Mouse (Mus musculus) intestine, postnatal 0 days (tissue): Measurements from ENCODE around the gene Ddx46. TPM values are rescaled to one million over a fixed set of nuclear protein-coding genes. Genes with fewer than 3 reads are reported as not detected.

ENCODE experiments used
- ATAC-seq: fragments of 200-750 bp; cut with Nextera tagmentation; 2 replicates; pipeline ENCODE4 v1.8.0; 2017; ENCODE audit warnings: mild to moderate bottlenecking, moderate TSS enrichment, moderate library complexity
- H3K27ac ChIP-seq: fragments of 300-500 bp; sonication (generic); 2 replicates; pipeline ENCODE4 v1.5.1; 2014; ENCODE audit warnings: mild to moderate bottlenecking, low read depth, low read length, moderate library complexity
- H3K27me3 ChIP-seq: fragments of 300-500 bp; sonication (generic); replicated peaks from 2 replicates; pipeline ENCODE4 v1.6.1; 2014; ENCODE audit warnings: low read length, mixed read lengths; ENCODE audit not compliant: control insufficient read depth, insufficient read depth
- H3K36me3 ChIP-seq: fragments of 300-500 bp; sonication (generic); 2 replicates; pipeline ENCODE4 v1.6.1; 2014; ENCODE audit warnings: mild to moderate bottlenecking, moderate library complexity; ENCODE audit not compliant: control insufficient read depth, insufficient read depth
- H3K4me1 ChIP-seq: fragments of 300-500 bp; sonication (generic); replicated peaks from 2 replicates; pipeline ENCODE4 v1.6.1; 2014; ENCODE audit warnings: antibody characterized with exemption, low read length, mixed read lengths; ENCODE audit not compliant: control insufficient read depth, insufficient read depth
- H3K4me2 ChIP-seq: fragments of 300-500 bp; sonication (generic); replicated peaks from 2 replicates; pipeline ENCODE4 v1.6.1; 2014; ENCODE audit warnings: low read depth, mild to moderate bottlenecking, moderate library complexity
- H3K4me3 ChIP-seq: fragments of 300-500 bp; sonication (generic); 2 replicates; pipeline ENCODE4 v1.5.1; 2014; ENCODE audit warnings: low read depth, low read length
- H3K9ac ChIP-seq: fragments of 300-500 bp; sonication (generic); 2 replicates; pipeline ENCODE4 v1.6.1; 2014; ENCODE audit warnings: mild to moderate bottlenecking, low read depth, low read length
- H3K9me3 ChIP-seq: fragments of 300-500 bp; sonication (generic); 2 replicates; pipeline ENCODE4 v1.6.1; 2016; ENCODE audit warnings: mixed run types; ENCODE audit not compliant: control insufficient read depth
- CTCF ChIP-seq: sonication (generic); IDR thresholded peaks from 2 replicates; pipeline ENCODE4 v1.5.1; 2016; ENCODE audit warnings: low read depth, mild to moderate bottlenecking, control low read depth, antibody characterized with exemption, moderate library complexity
- WGBS: fragments of 180-500 bp; shearing (Covaris S2); extraction: QIAGEN DNeasy Blood & Tissue Kit; methylation state at CpG from one replicate; pipeline ENCODE4 v1.1.7; 2014; 5-methylcytosine and 5-hydroxymethylcytosine counted together
- polyA plus RNA-seq: library from polyadenylated mRNA; unstranded; fragments of >200 nt; fragmentation: Nextera tagmentation; extraction: Ambion mirVana; gene quantifications from 2 replicates; pipeline ENCODE4 v1.2.1, GENCODE M21; 2015

Gene Ddx46
- polyA plus RNA-seq = 15.6 and 16.6 TPM in 2 replicates

DNA sequence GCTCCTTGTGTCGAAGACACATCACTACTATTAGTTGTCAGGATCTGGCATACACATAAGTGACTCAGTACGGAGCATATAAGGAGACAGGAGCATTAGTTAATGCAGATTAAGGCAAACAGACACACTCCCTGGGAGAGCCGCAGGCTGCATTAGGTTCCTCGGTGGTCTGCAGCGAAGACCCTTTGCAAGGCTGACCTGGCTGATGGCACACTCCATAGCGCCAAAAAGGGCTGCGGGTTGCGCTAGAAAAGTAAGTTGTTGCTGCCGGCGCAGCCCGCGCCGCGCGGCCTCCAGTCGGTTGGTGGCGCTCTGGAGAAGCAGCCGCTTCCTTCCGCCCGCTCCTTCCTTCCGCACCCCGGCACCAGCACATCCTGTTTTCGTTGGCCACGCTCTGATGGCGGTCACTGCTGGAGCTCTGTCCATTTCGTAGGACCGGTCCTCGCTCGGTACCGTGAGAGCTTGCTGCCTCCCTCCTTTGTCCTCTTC lies at the start of gene Ddx46:
TSS of gene Ddx46 (plus strand) at position 389 of the 489 bp plus-strand sequence.
- H3K27ac ChIP-seq = no peak within 1 kb of the TSS

DNA sequence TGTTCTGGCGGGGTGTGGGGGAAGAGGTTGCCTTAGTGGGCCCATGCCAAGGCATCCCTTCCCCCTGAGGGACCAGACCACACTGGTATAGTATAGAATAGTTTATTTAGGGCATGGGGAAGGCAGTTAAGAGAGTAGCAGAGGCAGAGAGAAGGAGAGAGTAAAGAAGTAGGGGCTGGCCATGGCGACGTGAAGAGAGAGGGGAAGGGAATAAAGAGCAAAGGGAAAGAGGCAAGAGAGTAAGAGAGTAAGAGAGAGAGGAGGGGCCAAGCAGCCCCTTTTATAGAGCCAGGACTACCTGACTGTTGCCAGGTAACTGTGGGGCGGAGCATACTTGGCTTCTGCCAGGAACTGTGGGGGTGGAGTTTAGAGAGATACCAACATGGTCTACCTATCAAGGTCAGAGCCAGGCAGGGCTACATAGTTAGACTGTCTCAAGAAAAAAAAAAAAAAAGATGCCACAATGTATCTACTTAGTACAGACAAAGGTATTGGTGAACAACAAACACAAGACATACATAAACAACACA lies 42.8 kb upstream of the Ddx46 start:
- Histone ChIP-seq H3K9me3 (no peaks in the 10 kb centered on the region), H3K4me1 (no peaks in the 10 kb centered on the region), H3K4me3 (no peak overlapping the region), H3K27ac (no peak overlapping the region), H3K9ac (no peak overlapping the region), H3K27me3 (no peaks in the 10 kb centered on the region), H3K4me2 (no peak overlapping the region), H3K36me3 (peaks cover 26% of the 10 kb centered on the region)
- TF ChIP-seq CTCF = no peak
- ATAC-seq = no peak
- 63% methylated on average over 4 of the region's 4 CpGs for WGBS

More for the DNA sequence above, at the start of gene Ddx46:
- H3K9ac ChIP-seq = peak within 1 kb of the TSS; percentile 86
- ATAC-seq = peak; percentile 91
- H3K27me3 ChIP-seq = no peaks in the 10 kb centered on the region
- no peaks in the 10 kb centered on the region for H3K4me1 ChIP-seq
- H3K4me2 ChIP-seq = peak within 1 kb of the TSS; percentile 81
- H3K4me3 ChIP-seq = peak within 1 kb of the TSS; percentile 99
- H3K9me3 ChIP-seq = no peaks in the 10 kb centered on the region
- H3K36me3 ChIP-seq = peaks cover 37% of the 10 kb centered on the region
- WGBS = 4% methylated on average over 30 of the region's 30 CpGs
- peak; percentile 96 for TF ChIP-seq CTCF

DNA sequence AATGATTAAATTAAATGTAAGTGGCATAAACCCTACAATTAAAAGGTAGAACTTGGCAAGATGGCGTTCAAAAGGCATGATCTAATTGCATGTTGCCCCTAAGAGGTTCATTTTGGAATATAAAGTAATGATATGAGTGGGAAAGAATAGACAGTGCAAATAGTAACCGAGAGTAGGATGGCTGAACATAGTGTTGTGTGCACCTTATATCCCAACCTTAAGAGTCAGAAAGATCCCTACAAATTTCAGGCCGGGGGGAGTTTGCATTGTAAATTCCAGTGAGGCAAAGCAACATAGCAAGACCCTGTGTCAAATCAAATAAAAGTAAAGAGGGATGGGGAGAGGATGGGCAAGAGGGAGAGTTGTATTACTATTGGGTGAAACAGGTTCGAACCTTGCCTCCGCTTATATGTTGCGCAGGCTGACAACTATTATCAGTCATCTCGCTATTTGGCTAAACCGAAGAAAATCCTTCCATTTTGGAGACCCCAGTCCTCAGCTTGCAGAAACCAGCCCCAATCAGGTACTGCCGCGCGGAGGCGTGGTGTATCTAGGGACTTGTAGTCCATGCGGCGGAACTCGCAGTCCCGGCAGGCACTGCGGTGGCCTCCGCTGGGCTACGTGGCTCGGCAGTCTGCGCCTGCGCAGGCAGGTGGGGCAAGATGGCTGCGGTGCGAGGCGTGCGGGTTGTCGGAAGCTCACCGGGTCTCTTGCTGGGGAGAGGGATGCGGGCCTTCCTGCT lies 42.1 kb upstream of the Ddx46 start:
- Histone ChIP-seq H3K9ac (peak overlapping the region; percentile 75), H3K27me3 (no peaks in the 10 kb centered on the region), H3K4me2 (peak overlapping the region; percentile 69), H3K9me3 (no peaks in the 10 kb centered on the region), H3K27ac (peak overlapping the region; percentile 30; the same call in 1 of the 2 replicates), H3K4me3 (peak overlapping the region; percentile 92), H3K36me3 (peaks cover 31% of the 10 kb centered on the region), H3K4me1 (no peaks in the 10 kb centered on the region)
- WGBS = 4% methylated on average over 29 of the region's 29 CpGs
- TF ChIP-seq CTCF = peak; percentile 41
- peak; percentile 96 for ATAC-seq

DNA sequence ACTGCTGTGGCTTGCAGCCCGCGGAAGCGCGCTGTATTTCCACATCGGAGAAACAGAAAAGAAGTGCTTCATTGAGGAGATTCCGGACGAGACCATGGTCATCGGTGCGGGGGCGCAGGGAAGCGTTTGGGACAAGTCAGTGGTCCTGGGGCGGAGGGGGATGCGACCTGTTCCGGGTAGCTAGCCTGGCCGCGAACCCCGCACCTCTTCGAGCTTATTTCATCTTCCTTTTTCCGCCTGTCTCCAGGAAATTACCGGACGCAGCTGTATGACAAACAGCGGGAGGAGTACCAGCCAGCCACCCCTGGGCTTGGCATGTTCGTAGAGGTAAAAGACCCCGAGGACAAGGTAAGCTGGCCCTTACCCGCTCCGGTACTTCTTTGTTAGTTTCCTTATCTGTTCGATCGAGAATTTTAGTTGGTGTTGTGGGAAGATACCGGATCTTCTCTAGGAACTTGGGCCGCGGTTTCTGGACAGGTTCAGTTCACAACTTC lies 41.5 kb upstream of the Ddx46 start:
- H3K4me3 ChIP-seq = peak overlapping the region; percentile 92
- H3K36me3 ChIP-seq = peaks cover 33% of the 10 kb centered on the region
- H3K4me1 ChIP-seq = no peaks in the 10 kb centered on the region
- H3K27me3 ChIP-seq = no peaks in the 10 kb centered on the region
- no peaks in the 10 kb centered on the region for H3K9me3 ChIP-seq
- TF ChIP-seq CTCF = no peak
- ATAC-seq = peak; percentile 42
- H3K27ac ChIP-seq = peak overlapping the region; percentile 30; the same call in 1 of the 2 replicates
- peak overlapping the region; percentile 75 for H3K9ac ChIP-seq
- peak overlapping the region; percentile 69 for H3K4me2 ChIP-seq
- WGBS = under 1% methylated on average over 31 of the region's 31 CpGs

DNA sequence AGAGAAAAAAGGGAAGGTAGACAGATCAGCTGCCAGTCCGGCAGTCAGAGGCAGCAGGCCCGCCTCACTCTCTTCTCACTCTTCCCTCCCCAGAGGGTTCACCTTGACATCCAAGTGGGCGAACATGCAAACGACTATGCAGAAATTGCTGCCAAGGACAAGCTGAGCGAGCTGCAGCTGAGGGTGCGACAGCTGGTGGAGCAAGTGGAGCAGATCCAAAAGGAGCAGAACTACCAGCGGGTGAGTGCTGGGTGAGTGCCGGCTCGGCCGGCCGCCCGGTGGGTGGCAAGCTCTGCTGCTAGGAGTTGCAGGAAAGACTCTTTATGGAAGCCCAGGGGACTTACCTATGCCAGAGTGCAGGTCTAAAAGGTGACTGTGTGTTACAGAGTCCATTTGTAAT lies 39.5 kb upstream of the Ddx46 start:
- no peak overlapping the region for H3K4me2 ChIP-seq
- no peaks in the 10 kb centered on the region for H3K4me1 ChIP-seq
- H3K36me3 ChIP-seq = peaks cover 33% of the 10 kb centered on the region
- TF ChIP-seq CTCF = no peak
- no peaks in the 10 kb centered on the region for H3K9me3 ChIP-seq
- H3K4me3 ChIP-seq = no peak overlapping the region
- H3K9ac ChIP-seq = no peak overlapping the region
- H3K27me3 ChIP-seq = no peaks in the 10 kb centered on the region
- WGBS = 90% methylated on average over 12 of the region's 12 CpGs
- H3K27ac ChIP-seq = no peak overlapping the region
- no peak for ATAC-seq

DNA sequence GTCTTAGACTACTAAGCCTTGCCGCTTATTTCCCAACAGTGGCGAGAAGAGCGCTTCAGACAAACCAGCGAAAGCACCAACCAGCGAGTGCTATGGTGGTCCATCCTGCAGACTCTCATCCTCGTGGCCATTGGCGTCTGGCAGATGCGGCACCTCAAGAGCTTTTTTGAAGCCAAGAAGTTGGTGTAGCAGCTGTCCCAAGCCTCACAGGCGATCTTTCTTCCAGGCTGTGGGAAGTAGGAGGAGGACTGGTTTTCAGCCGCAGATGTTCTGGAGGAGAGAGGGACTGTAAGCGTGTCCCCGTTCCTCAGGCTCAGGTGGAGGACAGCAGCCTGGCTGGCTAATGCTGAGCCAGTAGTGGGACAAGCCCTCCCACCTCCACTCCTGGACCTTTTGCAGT lies 38.0 kb upstream of the Ddx46 start:
- H3K27me3 ChIP-seq = no peaks in the 10 kb centered on the region
- H3K36me3 ChIP-seq = peaks cover 33% of the 10 kb centered on the region
- no peak overlapping the region for H3K27ac ChIP-seq
- no peaks in the 10 kb centered on the region; the same call in 1 of the 2 replicates for H3K4me1 ChIP-seq
- no peak overlapping the region for H3K9ac ChIP-seq
- no peak overlapping the region for H3K4me2 ChIP-seq
- no peaks in the 10 kb centered on the region for H3K9me3 ChIP-seq
- H3K4me3 ChIP-seq = no peak overlapping the region
- no peak for ATAC-seq
- WGBS = 98% methylated on average over 12 of the region's 12 CpGs
- TF ChIP-seq CTCF = no peak
